Mouse (Mus musculus) kidney, adult 2 months (tissue): Measurements from ENCODE around the gene Stn1.

Source experiments
- CTCF ChIP-seq: fragments of 200-500 bp; conservative IDR thresholded peaks from 2 replicates; pipeline ENCODE4 v1.5.1; 2011; ENCODE audit warnings: low read depth, mild to moderate bottlenecking, control low read depth, low read length, moderate library complexity, mixed read lengths; ENCODE audit not compliant: insufficient read depth, insufficient read length
- POLR2A ChIP-seq: fragments of 200-500 bp; IDR thresholded peaks from one replicate; pipeline ENCODE4 v1.6.1; 2011; ENCODE audit warnings: low read depth, low read length, control low read depth

- TF ChIP-seq CTCF (no peak), POLR2A (no peak)
Measured at GRCm38 (mm10) chr19:47585772-47586171, 48.5 kb upstream of the Stn1 start.
